8 mouse cellular contexts compared by ENCODE assay signal in genomic region chr16:20732925-20733730, GRCm38 (mm10). TPM values are rescaled to one million over a fixed set of nuclear protein-coding genes. Genes with fewer than 3 reads are reported as not detected.
DNase-seq lines count a peak whose midpoint lies in the region; ATAC-seq and TF ChIP-seq lines count a peak whose summit lies in the region.

Gene Chrd, plus strand, starts transcription at chr16:20733127.

- no peak within 1 kb of the TSS for H3K27ac ChIP-seq in thymus, adult 2 months (ENCODE audit: control insufficient read depth, insufficient read depth, low read length)
- H3K27ac ChIP-seq in heart, embryonic 10.5 days = peak within 1 kb of the TSS; percentile 81
- H3K27ac ChIP-seq in kidney, embryonic 15.5 days = peak within 1 kb of the TSS; percentile 80
- H3K27ac ChIP-seq in liver, embryonic 16.5 days (ENCODE audit: low read length) = no peak within 1 kb of the TSS
- no peak within 1 kb of the TSS for H3K27ac ChIP-seq in olfactory bulb, adult 2 months (ENCODE audit: insufficient read depth, low read depth, low read length)

- H3K9me3 ChIP-seq in heart, embryonic 10.5 days = no peaks in the 10 kb centered on the region
- H3K9me3 ChIP-seq in kidney, embryonic 15.5 days (replicated peaks) = no peaks in the 10 kb centered on the region
- no peaks in the 10 kb centered on the region for H3K9me3 ChIP-seq in liver, embryonic 16.5 days (replicated peaks; ENCODE audit: control insufficient read depth, low read length)

- DNase-seq in thymus, adult 2 months = no peak
- DNase-seq in thymus, postnatal 25 days = no peak
- peak; percentile 83 for DNase-seq in embryo, embryonic 9.5 days (ENCODE audit: extremely low spot score)
- DNase-seq in heart, embryonic 10.5 days (ENCODE audit: low spot score) = no peak
- no peak for DNase-seq in spleen, postnatal 4 days (ENCODE audit: low spot score in 2 of 2)

- peak within 1 kb of the TSS; percentile 95 for H3K4me2 ChIP-seq in kidney, embryonic 15.5 days
- H3K4me2 ChIP-seq in liver, embryonic 16.5 days (ENCODE audit: low read depth, low read length) = peak within 1 kb of the TSS; percentile 61

- TF ChIP-seq POLR2A in thymus, adult 2 months (IDR thresholded peaks at IDR 0.05; ENCODE audit: control insufficient read depth, extremely low read depth, insufficient read depth, low read length, poor library complexity) = no peak
- TF ChIP-seq POLR2A in olfactory bulb, adult 2 months (IDR thresholded peaks at IDR 0.05; ENCODE audit: insufficient read depth, low read depth, low read length) = no peak

- H3K9ac ChIP-seq in kidney, embryonic 15.5 days = peak within 1 kb of the TSS; percentile 71
- peak within 1 kb of the TSS; percentile 51 for H3K9ac ChIP-seq in liver, embryonic 16.5 days (ENCODE audit: low read depth, low read length)

- TF ChIP-seq CTCF in thymus, adult 2 months (IDR thresholded peaks at IDR 0.05; ENCODE audit: borderline replicate concordance, control insufficient read depth, extremely low read depth, insufficient read depth, low read length, poor library complexity) = no peak
- no peak for TF ChIP-seq CTCF in olfactory bulb, adult 2 months (IDR thresholded peaks at IDR 0.05; ENCODE audit: insufficient read depth, low read depth, low read length)

- peaks cover 21% of the 10 kb centered on the region for H3K27me3 ChIP-seq in thymus, adult 2 months (ENCODE audit: control insufficient read depth, insufficient read depth, low read length)
- H3K27me3 ChIP-seq in heart, embryonic 10.5 days (ENCODE audit: insufficient read depth, poor library complexity, severe bottlenecking) = peaks cover 77% of the 10 kb centered on the region
- peaks cover 32% of the 10 kb centered on the region for H3K27me3 ChIP-seq in kidney, embryonic 15.5 days
- H3K27me3 ChIP-seq in liver, embryonic 16.5 days (ENCODE audit: control insufficient read depth, insufficient read depth, low read depth, low read length) = peaks cover 56% of the 10 kb centered on the region

- 2% methylated on average over 66 of the region's 70 CpGs for WGBS in thymus, adult 2 months
- WGBS in heart, embryonic 10.5 days = under 1% methylated on average over 58 of the region's 70 CpGs
- under 1% methylated on average over 52 of the region's 70 CpGs for WGBS in kidney, embryonic 15.5 days
- WGBS in liver, embryonic 16.5 days (ENCODE audit: insufficient replicate concordance) = 2% methylated on average over 55 of the region's 70 CpGs
- WGBS in olfactory bulb, adult 2 months = under 1% methylated on average over 68 of the region's 70 CpGs

- no peaks in the 10 kb centered on the region for H3K36me3 ChIP-seq in thymus, adult 2 months (ENCODE audit: control insufficient read depth, insufficient read depth, low read length)
- no peaks in the 10 kb centered on the region for H3K36me3 ChIP-seq in heart, embryonic 10.5 days
- no peaks in the 10 kb centered on the region for H3K36me3 ChIP-seq in kidney, embryonic 15.5 days
- H3K36me3 ChIP-seq in liver, embryonic 16.5 days (ENCODE audit: control insufficient read depth, insufficient read depth) = no peaks in the 10 kb centered on the region

- 0 out of 2 replicates have a peak, but pooled peaks cover 3% of the 10 kb centered on the region for H3K4me1 ChIP-seq in thymus, adult 2 months (replicated peaks; ENCODE audit: control insufficient read depth, insufficient read depth, low read length)
- H3K4me1 ChIP-seq in heart, embryonic 10.5 days = peaks cover 37% of the 10 kb centered on the region
- peaks cover 33% of the 10 kb centered on the region for H3K4me1 ChIP-seq in kidney, embryonic 15.5 days
- H3K4me1 ChIP-seq in liver, embryonic 16.5 days (ENCODE audit: control insufficient read depth, low read depth, low read length) = no peaks in the 10 kb centered on the region
- H3K4me1 ChIP-seq in olfactory bulb, adult 2 months (ENCODE audit: control insufficient read depth, insufficient read depth, low read length) = peaks cover 12% of the 10 kb centered on the region

- ATAC-seq in kidney, embryonic 15.5 days (replicated peaks; ENCODE audit: low FRiP score) = peak; percentile 87
- peak; percentile 37 for ATAC-seq in liver, embryonic 16.5 days (ENCODE audit: low read depth)

- peak within 1 kb of the TSS; percentile 14; the same call in 1 of the 2 replicates for H3K4me3 ChIP-seq in thymus, adult 2 months (ENCODE audit: control insufficient read depth, insufficient read depth, low read length)
- H3K4me3 ChIP-seq in heart, embryonic 10.5 days = peak within 1 kb of the TSS; percentile 69
- peak within 1 kb of the TSS; percentile 70 for H3K4me3 ChIP-seq in kidney, embryonic 15.5 days (replicated peaks)
- H3K4me3 ChIP-seq in liver, embryonic 16.5 days (ENCODE audit: low read depth, low read length) = peak within 1 kb of the TSS; percentile 49
- H3K4me3 ChIP-seq in olfactory bulb, adult 2 months (ENCODE audit: insufficient read depth, low read depth, low read length) = peak within 1 kb of the TSS; percentile 64

RNA-seq across cellular contexts. Expression of gene Chrd, which starts in this region (rescaled TPM):
- polyA plus RNA-seq in thymus, adult 2 months (2012; rRNA removed) = 3.6 and 3.7 TPM in 2 replicates
- polyA plus RNA-seq in heart, embryonic 10.5 days (2016; fragmentation: Nextera tagmentation; extraction: Ambion mirVana) = 0.27 and 0.87 TPM in 2 replicates
- 4.6 and 7.4 TPM in 2 replicates for polyA plus RNA-seq in kidney, embryonic 15.5 days (2015; fragmentation: Nextera tagmentation; extraction: Ambion mirVana)
- 0.32 and 0.39 TPM in 2 replicates for polyA plus RNA-seq in liver, embryonic 16.5 days (2015; fragmentation: Nextera tagmentation; extraction: Ambion mirVana)
- not detected in 2 replicates for polyA plus RNA-seq in olfactory bulb, adult 2 months (2012; ENCODE audit: insufficient read depth, insufficient read length, low replicate concordance, missing spikeins)

Comparison
In these comparisons a context has a peak if more than half of its experiments do, and no peak if none do; other contexts are left out.
1. Peak in ATAC-seq, H3K4me3 ChIP-seq, H3K9ac ChIP-seq and H3K4me2 ChIP-seq in liver, embryonic 16.5 days; RNA of the gene not detected or under 1 TPM.
2. H3K27ac ChIP-seq: peak in heart, embryonic 10.5 days (single experiment) and kidney, embryonic 15.5 days (single experiment); none in thymus, adult 2 months (single experiment), liver, embryonic 16.5 days (single experiment) and olfactory bulb, adult 2 months (single experiment).
3. H3K4me3 ChIP-seq: peak in every context shown above with its lines; median percentile 70 in kidney, embryonic 15.5 days; 69 in heart, embryonic 10.5 days; 64 in olfactory bulb, adult 2 months; 49 in liver, embryonic 16.5 days; 14 in thymus, adult 2 months.